Mouse (Mus musculus) midbrain, embryonic 14.5 days (tissue): Measurements from ENCODE around the gene Upp1. TPM values are rescaled to one million over a fixed set of nuclear protein-coding genes. Genes with fewer than 3 reads are reported as not detected.

Experiments used
- polyA plus RNA-seq: library from polyadenylated mRNA; unstranded; fragments of >200 nt; fragmentation: Nextera tagmentation; extraction: Ambion mirVana; gene quantifications from 2 replicates; pipeline ENCODE4 v1.2.1, GENCODE M21; 2014

Upp1 gene
- polyA plus RNA-seq, 1 experiment from 2014 or later, result 2.3 TPM

Other genes starting within 250 kb of the Upp1 start
- 0.09 and 0.45 TPM in 2 replicates for gene Pkd1l1, start 144.8 kb upstream of the Upp1 start, polyA plus RNA-seq
- gene Hus1, start 106.9 kb upstream of the Upp1 start, polyA plus RNA-seq, result 11.1 and 11.9 TPM in 2 replicates
- gene Gm11992, start 69.5 kb upstream of the Upp1 start, polyA plus RNA-seq, result 0.97 and 1.2 TPM in 2 replicates
- gene Sun3, start 69.1 kb upstream of the Upp1 start, polyA plus RNA-seq, result 0.39 TPM in 1 of 2 replicates, not detected in the other
- 0.03 and 0.18 TPM in 2 replicates for gene Abca13, start 73.8 kb downstream of the Upp1 start, polyA plus RNA-seq